Mouse (Mus musculus): ENCODE data around the gene Gm4788.
"Not testable (repeated sequence)": the region's sequence is repeated elsewhere in the genome, so short reads cannot be mapped to it uniquely, and the experiment has no call there.

Gm4788 gene

GRCm38 (mm10) chr1:139781143-139781542 is at the start of gene Gm4788:
Gm4788 (minus strand) TSS chr1:139781243.
- no peak for DNase-seq (ENCODE audit: low read depth, low spot score)

GRCm38 (mm10) chr1:139808594-139808993 is 27.6 kb upstream of the Gm4788 start:
- no peak for DNase-seq (ENCODE audit: low read depth, low spot score)

- DNase-seq (ENCODE audit: low read depth, low spot score) = not testable (repeated sequence)
These were observed 11.1 kb downstream of the Gm4788 start for GRCm38 (mm10) chr1:139769913-139770312.

GRCm38 (mm10) chr1:139716681-139717080 is 64.4 kb downstream of the Gm4788 start:
- DNase-seq (ENCODE audit: low read depth, low spot score) = not testable (repeated sequence)

GRCm38 (mm10) chr1:139716249-139716648 is 64.8 kb downstream of the Gm4788 start:
- not testable (repeated sequence) for DNase-seq (ENCODE audit: low read depth, low spot score)

- not testable (repeated sequence) for DNase-seq (ENCODE audit: low read depth, low spot score)
These were observed 131.1 kb downstream of the Gm4788 start for GRCm38 (mm10) chr1:139649921-139650320.

Data from forelimb bud, embryonic 11.5 days (tissue).